Mouse (Mus musculus) layer of hippocampus, adult 18-20 months (tissue): ENCODE results near the gene Tmem178b. TPM values are rescaled to one million over a fixed set of nuclear protein-coding genes. Genes with fewer than 3 reads are reported as not detected.

ENCODE experiments used
- DNase-seq, 2 experiments: peaks; one replicate each; pipeline ENCODE4 v3.0.0; 2022; ENCODE audit warnings: low spot score in 2 of 2
- long read RNA-seq: library from polyadenylated mRNA; stranded (forward); transcript quantifications from one replicate; pipeline ENCODE4 v2.0.0, GENCODE M21; 2021
- total RNA-seq, 2 experiments: library from RNA; stranded (reverse); gene quantifications; 2 replicates each; pipeline ENCODE4 v1.2.3; 2021

Gene Tmem178b
- 100 to 1,000 TPM; 161 to 168 TPM for total RNA-seq
- long read RNA-seq, full-length matches to known transcripts, result 26 of 27 reads
- long read RNA-seq, partial matches to known transcripts, result 0 of 27 reads
- long read RNA-seq, other reads (novel, unspliced or antisense), result 1 of 27 reads

DNA sequence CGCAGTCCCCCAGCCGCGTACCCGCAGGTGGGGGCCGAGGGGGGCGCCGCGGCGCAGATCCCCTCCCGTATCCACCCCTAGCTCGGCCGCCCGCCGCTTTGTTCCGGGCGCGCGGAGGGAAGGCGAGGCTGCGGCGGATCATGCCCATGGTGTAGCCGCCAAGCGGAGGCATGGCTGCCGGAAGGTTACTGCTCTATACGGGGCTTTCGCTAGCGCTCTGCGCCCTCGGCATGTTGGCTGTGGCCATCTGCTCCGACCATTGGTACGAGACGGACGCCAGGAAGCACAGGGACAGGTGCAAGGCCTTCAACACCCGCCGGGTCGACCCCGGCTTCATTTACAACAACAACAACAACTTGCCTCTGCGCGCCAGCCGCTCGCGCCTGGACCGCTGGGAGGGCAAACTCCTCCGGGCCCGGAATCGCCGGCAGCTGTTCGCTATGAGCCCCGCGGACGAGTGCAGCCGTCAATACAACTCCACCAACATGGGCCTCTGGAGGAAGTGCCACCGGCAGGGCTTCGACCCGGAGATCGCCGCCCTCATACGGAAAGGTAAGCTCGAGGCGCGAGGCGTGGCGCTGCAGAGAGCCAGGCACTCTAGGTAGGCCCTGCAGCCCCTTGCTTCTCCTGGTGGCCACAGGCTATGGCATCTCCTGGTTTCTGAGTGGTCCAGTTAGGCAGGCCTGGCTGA, at the start of gene Tmem178b:
Tmem178b (plus strand) TSS at position 371 of the 691 bp plus-strand sequence.
- DNase-seq, result peak; percentile 30 to 53

DNA sequence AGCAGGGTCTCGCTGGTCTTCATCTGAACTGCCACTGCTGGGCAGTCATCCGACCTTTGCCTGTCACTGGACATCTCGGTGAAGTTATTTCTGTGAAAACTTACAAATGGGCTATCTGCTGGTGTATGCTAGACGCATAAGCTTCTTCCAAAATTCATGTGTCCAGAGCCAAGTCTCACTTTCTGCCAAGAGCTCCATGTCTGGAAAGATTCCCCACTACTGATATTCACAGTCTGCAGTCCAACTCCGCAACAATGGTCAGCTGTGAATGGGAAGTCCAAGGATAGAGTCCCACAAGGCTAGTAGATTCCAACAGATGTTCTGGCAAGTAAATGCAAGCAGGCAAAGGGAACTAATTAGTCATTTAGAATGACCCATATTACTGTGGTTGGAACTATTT, 44.3 kb upstream of the Tmem178b start:
- no peak for DNase-seq

DNA sequence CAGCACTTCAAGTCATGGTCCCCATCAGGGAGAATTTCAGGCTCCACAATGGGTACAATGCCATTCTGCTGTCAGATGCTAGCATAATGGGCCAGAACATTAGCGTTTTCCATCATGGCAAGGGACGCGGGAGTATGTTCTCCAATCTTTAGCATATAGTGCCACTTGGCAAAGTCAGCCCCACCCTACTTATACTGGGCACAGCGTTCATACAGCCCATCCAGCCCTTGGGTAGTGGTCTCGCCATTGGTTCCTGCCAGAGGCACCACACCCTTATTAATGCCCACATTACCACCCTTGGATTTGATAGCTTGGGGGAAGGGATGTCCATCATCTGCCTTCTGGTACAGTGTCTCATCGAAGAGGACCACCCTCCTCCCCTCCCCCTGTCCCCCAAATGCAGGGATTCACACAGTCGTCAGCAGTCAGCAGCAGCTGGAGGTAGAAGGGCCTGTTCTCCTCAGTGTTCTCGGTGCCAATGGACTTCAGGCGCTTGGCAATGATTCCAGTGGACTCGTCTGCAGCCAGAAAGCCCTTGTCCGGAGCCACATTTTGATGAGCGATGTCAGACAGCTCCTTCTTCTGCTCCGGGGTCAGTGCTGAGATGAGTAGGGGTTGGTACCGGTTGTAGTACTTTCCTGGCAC, 29.3 kb upstream of the Tmem178b start:
- DNase-seq, result no peak

DNA sequence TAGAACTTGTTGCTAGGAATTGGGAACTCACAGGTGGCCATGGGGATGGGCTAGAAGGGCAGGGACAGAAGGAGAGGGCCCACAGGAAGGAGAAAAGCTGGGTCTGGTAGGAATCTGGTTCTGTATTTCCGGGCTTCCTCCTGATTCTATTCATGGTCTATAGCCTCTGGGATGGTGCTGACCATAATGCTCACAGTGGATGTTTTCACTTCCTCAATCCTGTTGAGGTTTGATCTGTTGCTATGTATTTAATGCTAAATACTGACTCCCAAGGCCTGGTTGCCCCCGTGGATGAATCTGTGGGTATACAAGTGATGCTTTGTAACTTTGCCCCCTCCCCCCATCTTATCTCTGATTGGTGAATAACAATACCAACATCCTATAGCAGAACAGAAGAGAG, 25.5 kb upstream of the Tmem178b start:
- no peak for DNase-seq

DNA sequence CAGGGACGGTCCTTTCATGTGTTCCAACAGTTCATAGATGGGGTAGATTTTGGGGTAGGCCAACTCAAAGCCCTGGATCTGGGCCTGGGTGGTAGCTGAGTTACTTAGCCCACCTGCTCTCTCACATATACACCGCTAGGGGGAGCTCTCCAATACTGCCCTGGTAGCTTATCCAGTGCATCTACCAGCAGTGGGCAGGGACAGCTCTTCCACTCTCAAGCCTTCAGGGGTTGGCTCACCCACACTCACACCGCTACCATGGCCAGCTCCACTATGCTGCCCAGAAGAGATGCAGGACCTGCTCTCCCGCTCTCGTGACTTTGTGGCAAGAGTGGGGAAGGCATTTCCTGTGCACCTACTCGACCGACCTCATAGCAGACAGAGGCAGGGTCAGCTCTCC, 24.3 kb upstream of the Tmem178b start:
- DNase-seq, result peak in 1 of 2 experiments; percentile 14

DNA sequence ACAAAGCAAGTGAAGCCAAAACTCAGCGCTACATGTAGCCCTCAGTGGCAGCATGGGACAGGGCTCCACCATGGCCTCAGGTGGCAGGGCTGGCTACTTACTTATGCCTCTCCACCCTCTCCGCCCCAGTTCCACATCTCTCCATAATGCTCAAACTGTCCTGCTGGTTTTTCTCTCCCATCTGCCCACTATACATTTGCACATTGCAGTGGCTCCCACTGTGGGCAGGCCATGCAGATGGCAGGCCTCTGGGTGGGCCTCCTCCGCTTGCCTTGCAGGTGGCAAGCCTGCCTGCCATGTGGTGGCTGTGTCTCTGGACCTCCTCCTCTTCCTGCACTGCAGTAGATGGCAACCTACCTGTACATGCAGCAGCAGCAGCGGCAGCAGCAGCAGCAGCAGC, 23.4 kb upstream of the Tmem178b start:
- DNase-seq, result no peak

DNA sequence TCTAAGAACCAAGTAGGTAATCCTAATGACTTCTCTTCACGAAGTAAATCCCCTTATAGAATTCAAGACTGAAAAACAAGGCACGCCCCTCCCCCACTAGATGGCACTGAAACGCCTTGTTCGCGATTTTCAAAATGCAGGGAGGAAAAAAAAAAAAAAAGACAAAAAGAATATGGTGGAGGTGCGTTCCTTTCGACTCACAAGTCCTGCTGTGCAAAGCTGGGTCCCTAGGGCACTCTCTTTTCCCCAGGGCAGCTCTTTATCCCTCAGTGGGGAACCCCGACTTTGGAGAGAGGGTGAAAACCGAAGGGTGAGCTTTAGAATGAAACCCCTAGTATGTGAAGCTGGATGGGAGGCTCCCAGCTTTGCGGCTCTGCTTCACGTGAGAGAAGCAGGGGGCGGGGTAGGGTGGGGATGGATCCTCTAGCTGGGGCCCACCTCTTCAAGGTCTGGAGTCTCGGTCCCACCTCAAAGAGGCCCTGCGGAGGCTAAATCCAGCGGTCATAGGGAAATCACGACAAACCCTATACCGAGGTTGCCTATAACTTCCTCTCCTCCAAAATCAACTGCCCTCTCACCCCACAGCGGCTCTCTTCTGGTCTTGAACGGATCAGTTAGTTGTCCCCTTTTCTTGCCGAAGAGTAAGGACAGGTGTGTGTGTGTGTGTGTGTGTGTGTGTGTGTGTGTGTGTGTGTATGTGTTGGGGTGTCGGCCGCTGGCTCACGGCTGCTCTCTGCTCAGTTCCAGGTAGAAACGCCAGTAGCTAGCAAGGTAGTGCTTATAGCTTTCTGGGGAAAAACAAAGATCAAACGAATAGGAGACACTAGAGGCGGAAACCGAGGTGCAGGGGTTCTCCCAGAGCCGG, 2.6 kb upstream of the Tmem178b start:
- peak; percentile 66 to 83 for DNase-seq

DNA sequence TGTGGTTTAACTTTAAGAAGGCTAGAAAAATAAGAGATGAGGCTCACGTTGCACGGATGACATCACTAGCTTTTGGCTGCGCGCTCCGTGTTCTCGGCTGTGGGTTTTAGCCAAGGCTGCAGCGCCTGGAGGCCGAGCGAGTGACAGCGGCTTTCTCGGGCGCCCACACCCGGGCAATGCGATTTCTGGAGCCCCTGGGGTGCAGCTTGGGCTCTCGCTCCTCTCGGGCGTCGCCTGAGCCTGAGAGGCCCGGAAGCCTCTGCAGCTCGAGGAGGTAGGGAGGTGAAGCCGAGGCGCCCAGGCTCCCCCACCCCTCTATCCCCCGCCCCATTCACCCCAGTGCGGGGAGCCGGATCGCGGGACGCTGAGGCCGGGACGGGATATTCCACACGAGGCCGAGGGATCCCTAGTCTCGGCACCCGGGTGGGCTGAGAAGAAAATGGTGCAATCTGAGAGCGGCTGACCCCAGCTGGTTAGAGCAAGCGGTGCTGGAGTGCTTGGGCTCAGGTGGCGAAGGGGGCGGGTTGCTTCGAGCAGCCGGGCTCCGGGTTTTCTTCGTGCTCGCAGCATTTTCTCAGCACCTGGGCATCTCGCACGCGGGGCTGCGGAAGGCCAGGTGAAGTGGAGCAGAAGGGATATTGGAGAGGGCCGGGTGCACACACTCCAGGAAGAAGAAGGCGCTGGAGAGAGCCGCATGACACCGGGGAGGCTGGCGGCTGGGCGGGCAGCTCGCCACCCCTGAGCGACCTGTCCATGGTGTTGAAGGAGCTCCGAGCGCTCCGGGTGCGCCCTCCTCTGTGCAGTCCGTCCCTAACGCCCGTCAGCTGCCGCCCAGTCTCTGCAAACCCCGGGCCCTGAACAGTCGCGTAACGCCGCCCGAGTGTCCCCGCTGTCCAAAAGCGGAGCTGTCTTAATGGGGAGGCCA, 1.4 kb upstream of the Tmem178b start:
- peak; percentile 86 to 93 for DNase-seq

DNA sequence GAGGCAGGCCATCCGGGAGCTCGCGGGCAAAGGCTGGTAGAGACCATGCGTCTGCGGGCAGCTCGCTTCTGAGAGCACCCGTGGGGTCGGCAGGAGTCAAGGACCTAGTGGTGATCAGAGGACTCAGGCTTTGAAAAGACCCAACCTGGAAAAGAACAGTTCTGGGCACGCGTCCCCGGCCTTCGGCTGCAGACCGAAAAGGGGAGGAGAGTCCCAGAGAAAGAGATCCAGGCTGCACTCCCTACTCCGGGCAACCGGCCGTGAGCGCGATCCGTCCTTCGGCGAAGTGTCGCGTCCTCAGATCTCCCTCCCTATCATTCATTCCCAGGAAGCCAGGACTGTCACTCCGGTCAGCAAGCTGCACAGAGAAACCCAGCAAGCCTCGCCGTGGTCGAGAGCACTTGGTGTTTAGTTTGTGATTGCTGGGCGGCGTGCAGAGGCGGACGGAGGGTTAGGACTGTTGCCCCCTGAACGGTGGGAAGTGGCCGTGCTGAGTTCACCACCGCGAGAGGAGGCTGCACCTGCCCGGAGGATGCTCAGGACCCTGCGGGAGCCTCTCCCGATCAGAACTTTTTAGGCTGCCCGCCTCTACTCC, 668 bp upstream of the Tmem178b start:
- peak; percentile 14 to 57 for DNase-seq

DNA sequence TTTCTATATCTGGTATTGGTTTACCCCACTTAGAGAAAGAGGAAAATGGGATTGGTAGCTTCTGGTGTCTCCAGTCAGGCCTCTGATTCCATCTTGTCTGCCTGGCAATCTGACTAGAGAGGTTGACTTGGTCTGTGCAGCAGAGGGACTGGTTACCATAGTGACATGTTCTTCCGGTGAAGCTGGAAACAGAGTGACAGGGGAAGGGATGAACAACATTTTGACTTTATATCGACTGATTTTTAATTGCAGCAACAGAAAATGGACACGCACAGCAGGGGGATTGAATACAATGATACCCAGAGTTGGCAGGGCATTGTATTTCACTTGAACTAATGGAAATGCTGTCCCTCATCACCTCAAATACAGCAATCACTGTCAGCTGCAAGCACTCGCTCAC, 2.1 kb downstream of the Tmem178b start:
- DNase-seq, result peak in 1 of 2 experiments; percentile 49

DNA sequence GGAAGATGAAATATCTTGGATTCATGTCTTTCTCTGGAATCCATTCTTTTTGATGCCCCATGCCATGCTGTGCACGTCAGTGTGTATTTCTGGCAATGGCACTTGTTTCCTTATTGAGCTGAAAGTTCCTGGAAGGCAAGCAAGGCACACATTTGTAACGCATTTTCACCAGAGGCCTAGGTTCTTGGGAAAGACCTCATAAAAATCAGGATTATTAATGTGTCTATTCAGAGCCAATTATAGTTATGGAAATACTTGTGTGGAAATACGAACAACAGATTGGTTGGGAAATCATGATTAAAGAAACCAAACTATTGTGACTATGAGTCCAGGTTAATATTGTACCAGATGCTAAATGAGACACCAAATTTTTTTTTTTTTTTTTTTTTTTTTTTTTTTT, 3.4 kb downstream of the Tmem178b start:
- no peak for DNase-seq

DNA sequence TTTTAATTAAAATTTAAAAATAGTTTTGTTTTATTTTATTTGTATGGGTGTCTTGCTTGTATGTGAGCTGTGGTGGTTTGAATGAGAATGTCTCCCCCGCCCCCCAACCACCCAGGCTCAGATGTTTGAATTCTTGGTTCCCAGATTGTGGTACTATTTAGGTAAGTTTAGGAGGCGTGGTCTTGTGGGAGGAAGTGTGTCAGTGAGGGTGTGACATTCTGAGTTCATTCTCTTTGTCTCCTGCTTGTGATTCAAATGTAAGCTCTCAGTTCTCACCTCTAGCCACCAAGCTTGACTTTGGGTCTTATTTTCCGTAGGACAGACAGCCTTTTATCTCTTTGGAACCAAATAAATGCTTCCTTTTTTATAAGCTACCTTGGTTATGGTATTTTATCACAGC, 17.7 kb downstream of the Tmem178b start:
- no peak for DNase-seq

DNA sequence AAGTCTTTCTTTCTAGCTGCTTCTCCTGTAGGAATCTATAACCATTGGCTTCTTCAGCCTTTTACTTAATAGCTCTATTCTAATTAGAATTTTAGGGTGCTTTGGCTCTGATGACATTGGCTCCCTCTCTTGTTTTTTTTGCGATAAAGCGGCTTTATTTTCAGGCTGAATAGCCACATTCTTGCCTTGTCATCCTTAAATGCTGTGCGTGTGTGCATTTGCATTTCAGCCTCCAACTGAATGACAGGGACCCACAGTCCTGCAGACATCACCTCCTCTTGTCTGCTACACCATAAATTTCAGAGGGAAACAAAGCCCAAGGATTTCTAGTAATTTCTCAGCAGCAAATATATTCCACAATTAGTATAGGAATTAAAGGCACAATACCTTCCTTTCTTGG, 23.4 kb downstream of the Tmem178b start:
- no peak for DNase-seq

DNA sequence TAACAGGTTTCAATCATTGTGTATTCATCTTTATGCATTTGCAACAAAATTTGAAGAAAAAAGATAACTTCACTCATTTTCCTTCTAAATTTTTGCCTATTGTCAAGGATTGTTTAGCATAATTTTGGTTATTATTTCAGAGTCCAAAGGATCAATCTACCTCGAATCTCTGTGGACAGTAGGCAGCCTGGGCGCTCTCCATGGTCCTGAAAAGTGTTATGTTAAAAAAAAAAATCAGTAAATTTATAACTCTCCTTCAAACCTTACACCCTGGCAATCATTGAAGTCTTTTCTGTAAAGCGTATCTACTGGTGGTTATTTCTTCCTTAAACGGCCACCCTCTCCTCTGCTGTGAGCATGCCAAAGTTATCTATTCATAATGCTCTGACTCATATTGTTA, 26.2 kb downstream of the Tmem178b start:
- no peak for DNase-seq

DNA sequence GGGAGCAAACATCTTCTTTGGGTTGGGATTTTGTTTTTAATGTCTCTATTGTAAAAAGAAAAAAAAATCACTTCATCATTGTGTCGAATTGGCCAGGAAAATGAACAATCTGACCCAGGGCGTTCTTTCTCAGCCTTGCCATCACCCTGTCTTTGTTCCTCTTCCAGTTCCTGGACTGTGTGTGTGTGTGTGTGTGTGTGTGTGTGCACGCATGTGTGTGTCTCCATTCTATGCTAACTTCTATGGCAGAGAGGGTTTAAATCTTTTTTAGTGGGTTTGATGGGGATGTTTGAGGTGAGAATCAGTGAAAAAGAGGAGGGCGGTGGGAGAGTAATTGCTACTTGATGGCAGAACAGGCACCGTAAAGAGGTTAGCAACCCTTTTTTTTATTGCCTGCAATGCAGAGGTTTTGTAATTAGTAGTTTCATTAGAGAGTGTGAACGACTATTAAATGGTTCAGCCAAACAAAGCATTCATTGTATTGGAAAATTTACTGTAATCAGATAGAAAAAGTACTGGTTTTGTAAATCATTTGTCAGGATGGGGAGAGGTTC, 30.2 kb downstream of the Tmem178b start:
- DNase-seq, result no peak

DNA sequence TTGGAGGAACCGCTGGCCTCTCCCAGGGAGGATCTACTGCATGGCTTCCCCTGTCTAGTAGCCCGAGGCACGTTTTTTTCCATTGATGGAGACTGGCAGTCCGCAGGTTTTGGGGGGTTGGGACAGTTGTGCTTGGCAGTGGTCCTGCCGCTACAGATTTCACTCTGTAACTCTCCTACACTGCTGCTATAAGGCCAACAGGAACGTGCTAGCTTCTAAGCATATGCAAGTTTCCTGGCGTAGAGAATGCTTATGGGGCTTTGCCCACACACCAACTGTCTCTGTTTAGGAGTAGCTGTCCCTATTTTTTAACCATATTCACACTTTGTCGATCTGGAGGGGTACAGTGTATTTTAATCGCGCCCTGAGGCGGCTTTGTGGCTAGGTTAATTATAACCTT, 30.8 kb downstream of the Tmem178b start:
- DNase-seq, result peak; percentile 75 to 91

DNA sequence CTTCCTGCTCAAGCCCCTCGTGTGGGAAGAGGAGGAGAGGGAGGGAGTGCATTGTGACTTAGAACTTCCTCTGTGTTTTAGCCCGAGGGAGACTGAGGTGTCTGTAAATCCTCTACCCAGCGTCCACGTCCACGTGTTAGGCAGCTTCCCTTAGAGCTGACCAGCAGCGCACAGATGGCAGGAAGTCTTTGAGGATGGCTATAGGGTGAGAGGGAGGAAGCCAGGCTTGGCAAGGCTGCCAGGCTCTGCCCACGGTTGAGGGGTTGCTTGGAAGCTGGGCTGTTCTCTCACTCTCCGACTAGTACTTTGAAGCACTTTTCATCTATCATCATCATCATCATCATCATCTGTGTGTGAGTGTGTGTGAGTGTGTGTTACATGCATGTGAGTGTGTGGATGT, 41.9 kb downstream of the Tmem178b start:
- no peak for DNase-seq

DNA sequence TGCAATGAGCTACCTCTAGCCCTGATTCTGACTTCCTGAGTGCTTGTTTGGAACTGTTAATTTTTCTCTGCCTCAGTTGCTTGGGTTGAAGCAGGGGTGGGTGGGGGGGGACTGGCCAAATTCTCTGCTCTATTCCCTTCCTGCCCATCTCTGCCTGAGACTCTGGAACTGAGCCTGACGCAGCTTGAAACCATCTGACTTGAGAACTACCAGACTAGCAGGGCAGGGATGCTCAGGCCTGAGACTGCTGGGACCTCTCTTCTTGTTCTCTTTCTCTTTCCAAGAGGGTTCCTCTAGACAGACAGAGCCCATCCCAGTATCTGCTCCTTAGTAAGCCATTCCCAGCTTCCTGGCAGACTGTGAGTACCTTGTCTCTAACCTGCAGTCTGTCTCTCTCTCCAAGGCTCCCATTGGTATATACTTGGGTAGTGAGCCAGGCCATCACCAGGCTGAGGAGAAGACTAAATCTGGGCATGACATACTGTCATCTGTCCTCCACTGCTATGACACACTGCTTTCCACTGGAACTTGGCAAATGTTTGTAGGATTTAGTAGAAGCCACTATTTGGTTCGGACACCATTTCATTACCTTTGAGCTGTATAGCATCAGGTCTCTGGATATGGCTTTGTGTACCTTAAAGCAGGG, 42.7 kb downstream of the Tmem178b start:
- DNase-seq, result no peak

DNA sequence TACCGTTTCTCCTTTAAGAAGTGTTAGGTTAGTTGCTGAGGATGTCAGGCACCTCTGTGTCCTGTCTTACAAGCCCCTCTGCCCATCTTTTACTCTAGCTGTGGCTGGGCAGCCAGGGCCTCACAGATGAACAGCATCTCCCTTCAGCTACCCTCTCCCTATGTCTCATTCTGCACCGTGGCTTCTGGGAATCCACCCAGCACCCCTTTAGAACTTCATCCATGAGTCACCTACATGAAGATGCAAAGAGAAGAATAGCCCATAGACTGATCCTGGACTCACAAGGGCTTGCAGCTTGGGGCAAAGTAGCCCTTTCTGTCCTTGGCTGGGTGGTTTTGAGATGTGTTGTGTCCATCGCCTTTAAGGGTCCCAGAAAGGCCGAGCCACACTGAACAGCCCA, 43.4 kb downstream of the Tmem178b start:
- DNase-seq, result no peak
